Mouse (Mus musculus) forebrain, embryonic 16.5 days (tissue): ENCODE measurements at regions not wholly inside any gene's neighbourhood (a gene's known extent, or its start where the extent isn't known, plus 50 kb on each side); places are given as distances from the start of the nearest gene placed in this dataset.

Experiments
- ATAC-seq: fragments of 200-750 bp; cut with Nextera tagmentation; 2 replicates; pipeline ENCODE4 v1.8.0; 2017; ENCODE audit warnings: mild to moderate bottlenecking, moderate library complexity
- H3K27ac ChIP-seq: fragments of 300-500 bp; sonication (generic); 2 replicates; pipeline ENCODE4 v1.5.1; 2014; ENCODE audit warnings: low read length, control low read depth
- H3K27me3 ChIP-seq: fragments of 300-500 bp; sonication (generic); replicated peaks from 2 replicates; pipeline ENCODE4 v1.6.1; 2014; ENCODE audit warnings: low read length; ENCODE audit not compliant: control insufficient read depth, insufficient read depth
- H3K36me3 ChIP-seq: fragments of 300-500 bp; sonication (generic); 2 replicates; pipeline ENCODE4 v1.6.1; 2014; ENCODE audit not compliant: control insufficient read depth, insufficient read depth
- H3K4me1 ChIP-seq: fragments of 300-500 bp; sonication (generic); replicated peaks from 2 replicates; pipeline ENCODE4 v1.6.1; 2014; ENCODE audit warnings: low read length; ENCODE audit not compliant: control insufficient read depth, insufficient read depth
- H3K4me2 ChIP-seq: fragments of 300-500 bp; sonication (generic); 2 replicates; pipeline ENCODE4 v1.6.1; 2014; ENCODE audit warnings: mild to moderate bottlenecking, low read length, control low read depth
- H3K4me3 ChIP-seq: fragments of 300-500 bp; sonication (generic); replicated peaks from 2 replicates; pipeline ENCODE4 v1.5.1; 2014; ENCODE audit warnings: mild to moderate bottlenecking, low read length, control low read depth
- H3K9ac ChIP-seq: fragments of 300-500 bp; sonication (generic); replicated peaks from 2 replicates; pipeline ENCODE4 v1.6.1; 2014; ENCODE audit warnings: low read depth, low read length, control low read depth
- H3K9me3 ChIP-seq: fragments of 300-500 bp; sonication (generic); 2 replicates; pipeline ENCODE4 v1.6.1; 2016; ENCODE audit warnings: low read length; ENCODE audit not compliant: control insufficient read depth
- WGBS: fragments of 180-500 bp; shearing (Covaris S2); extraction: QIAGEN DNeasy Blood & Tissue Kit; methylation state at CpG from one replicate; pipeline ENCODE4 v1.1.7; 2014; 5-methylcytosine and 5-hydroxymethylcytosine counted together

DNA sequence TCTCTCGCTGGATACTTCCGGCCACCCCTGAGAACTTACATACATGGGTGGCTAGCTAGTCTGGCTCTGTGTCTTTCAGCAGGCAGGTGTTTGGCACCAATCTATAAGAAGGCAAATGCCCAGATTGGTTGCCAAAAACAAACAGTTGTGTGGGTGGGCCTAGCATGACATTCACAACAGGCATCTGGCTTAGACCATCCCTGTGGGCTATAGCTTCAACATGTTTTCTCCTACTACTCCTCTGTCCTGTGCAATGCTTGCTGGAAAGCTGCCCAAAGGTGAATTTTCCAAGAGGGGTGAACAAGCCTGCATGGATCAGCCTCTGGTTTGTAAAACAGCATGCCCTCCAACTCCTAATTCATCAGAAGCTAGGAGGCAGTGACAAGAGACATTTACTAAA, 505.3 kb upstream of the Pou3f4 start:
- Histone ChIP-seq H3K27ac (no peak overlapping the region), H3K36me3 (no peaks in the 10 kb centered on the region), H3K9me3 (no peaks in the 10 kb centered on the region), H3K4me1 (no peaks in the 10 kb centered on the region), H3K27me3 (no peaks in the 10 kb centered on the region), H3K4me3 (no peak overlapping the region), H3K4me2 (no peak overlapping the region), H3K9ac (no peak overlapping the region)
- peak; percentile 78; the same call in 1 of the 2 replicates for ATAC-seq
- WGBS = 70% methylated on average over 2 of the region's 2 CpGs

DNA sequence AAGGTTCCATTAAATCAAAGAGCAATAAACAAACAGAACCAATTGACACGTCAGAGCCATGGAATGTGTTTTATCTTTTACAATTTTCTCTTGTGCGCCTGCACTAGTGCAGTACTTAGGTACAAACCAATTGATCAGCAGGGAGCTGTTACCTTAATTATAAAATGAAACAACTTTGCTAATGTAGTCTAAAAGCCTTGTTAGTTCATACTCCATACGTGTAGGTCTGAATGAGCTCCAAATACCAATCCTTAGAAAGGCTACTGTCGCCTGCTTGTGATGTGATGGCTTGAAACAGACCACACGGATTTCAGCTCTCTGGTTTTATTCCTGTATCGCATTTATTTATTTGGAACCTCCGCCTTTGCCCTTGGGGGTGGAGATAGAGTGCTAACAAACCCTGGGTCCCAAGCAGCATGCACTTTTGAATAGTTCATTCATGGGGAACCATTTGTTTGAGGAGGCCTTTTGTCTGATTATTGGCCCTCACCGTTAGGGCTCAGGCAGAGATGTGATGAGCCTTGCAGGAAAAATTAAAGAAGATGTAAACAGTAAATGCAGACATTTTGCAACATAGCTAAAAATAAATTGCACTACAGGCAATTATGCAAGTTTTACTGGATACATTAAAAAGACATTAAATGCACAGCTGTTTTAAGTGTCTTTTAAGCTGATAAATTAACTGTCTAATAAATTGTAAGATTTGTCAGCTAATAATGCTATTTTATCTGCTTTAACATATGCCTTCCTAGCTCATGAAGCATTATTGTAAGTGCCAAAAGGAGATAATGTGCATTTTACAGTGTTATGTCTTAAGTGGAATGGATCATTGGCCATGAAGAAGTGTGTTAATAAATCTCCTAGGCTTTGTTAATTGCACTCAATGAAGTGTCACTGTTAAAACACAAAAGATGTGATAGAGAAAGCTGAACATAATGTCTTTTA, 496.0 kb upstream of the Pou3f4 start:
- WGBS = 27% methylated on average over 8 of the region's 8 CpGs
- no peaks in the 10 kb centered on the region for H3K36me3 ChIP-seq
- no peak overlapping the region for H3K4me3 ChIP-seq

GRCm38 (mm10) chrX:110320250-110320649, 493.8 kb upstream of the Pou3f4 start:
- Histone ChIP-seq H3K27ac (no peak overlapping the region), H3K4me2 (no peak overlapping the region), H3K4me3 (no peak overlapping the region), H3K9ac (no peak overlapping the region), H3K4me1 (peaks cover 2% of the 10 kb centered on the region; the same call in 1 of the 2 replicates), H3K9me3 (no peaks in the 10 kb centered on the region), H3K36me3 (no peaks in the 10 kb centered on the region), H3K27me3 (no peaks in the 10 kb centered on the region)
- ATAC-seq = no peak

More for the DNA sequence above, 496.0 kb upstream of the Pou3f4 start:
- ATAC-seq = no peak
- Histone ChIP-seq H3K9ac (no peak overlapping the region), H3K27ac (no peak overlapping the region), H3K9me3 (no peaks in the 10 kb centered on the region), H3K4me2 (no peak overlapping the region), H3K4me1 (peaks cover 2% of the 10 kb centered on the region; the same call in 1 of the 2 replicates), H3K27me3 (no peaks in the 10 kb centered on the region)

DNA sequence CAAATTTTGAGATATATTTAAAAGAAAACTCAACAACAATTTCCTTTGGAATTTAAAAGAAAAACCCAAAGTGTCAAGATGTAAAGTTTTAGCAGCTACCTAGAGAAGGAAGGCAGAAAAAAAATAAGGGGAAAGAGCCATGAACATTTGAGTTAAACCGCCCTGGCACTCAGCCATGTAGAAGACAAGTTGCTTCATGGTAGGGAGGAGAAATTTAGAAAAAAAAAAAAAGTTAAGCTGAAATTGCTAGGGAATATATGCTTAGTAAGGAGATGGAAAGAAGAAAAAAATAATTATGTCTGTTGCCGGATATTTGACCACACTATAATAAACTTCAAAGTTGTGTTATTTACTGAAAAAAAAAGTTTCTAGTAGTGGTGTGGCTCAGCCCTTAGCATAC, 479.8 kb upstream of the Pou3f4 start:
- ATAC-seq = no peak
- Histone ChIP-seq H3K9me3 (no peaks in the 10 kb centered on the region), H3K36me3 (no peaks in the 10 kb centered on the region), H3K27ac (no peak overlapping the region), H3K4me3 (no peak overlapping the region), H3K4me2 (no peak overlapping the region), H3K27me3 (no peaks in the 10 kb centered on the region), H3K4me1 (no peaks in the 10 kb centered on the region), H3K9ac (no peak overlapping the region)
- 96% methylated on average over 2 of the region's 2 CpGs for WGBS

GRCm38 (mm10) chrX:110335013-110335412, 479.1 kb upstream of the Pou3f4 start:
- no peaks in the 10 kb centered on the region for H3K27me3 ChIP-seq
- H3K36me3 ChIP-seq = no peaks in the 10 kb centered on the region
- ATAC-seq = no peak
- no peak overlapping the region for H3K9ac ChIP-seq
- no peaks in the 10 kb centered on the region for H3K4me1 ChIP-seq
- H3K9me3 ChIP-seq = no peaks in the 10 kb centered on the region
- no peak overlapping the region for H3K27ac ChIP-seq
- WGBS = 76% methylated on average over 1 of the region's 1 CpGs
- no peak overlapping the region for H3K4me2 ChIP-seq
- H3K4me3 ChIP-seq = no peak overlapping the region
